Mouse (Mus musculus) G1E-ER4 (cell line): ENCODE measurements around the gene Sim2. TPM values are rescaled to one million over a fixed set of nuclear protein-coding genes. Genes with fewer than 3 reads are reported as not detected.

Experiments
- GATA1 ChIP-seq: IDR thresholded peaks from one replicate; pipeline ENCODE4 v1.8.0; 2012; ENCODE audit warnings: low read length, inconsistent platforms
- polyA plus RNA-seq: library from polyadenylated mRNA; stranded (reverse); fragments of >175 nt; gene quantifications from 2 replicates; pipeline ENCODE4 v1.2.3, GENCODE M21; 2012

The Sim2 gene
- polyA plus RNA-seq, 1 experiment: not detected

DNA sequence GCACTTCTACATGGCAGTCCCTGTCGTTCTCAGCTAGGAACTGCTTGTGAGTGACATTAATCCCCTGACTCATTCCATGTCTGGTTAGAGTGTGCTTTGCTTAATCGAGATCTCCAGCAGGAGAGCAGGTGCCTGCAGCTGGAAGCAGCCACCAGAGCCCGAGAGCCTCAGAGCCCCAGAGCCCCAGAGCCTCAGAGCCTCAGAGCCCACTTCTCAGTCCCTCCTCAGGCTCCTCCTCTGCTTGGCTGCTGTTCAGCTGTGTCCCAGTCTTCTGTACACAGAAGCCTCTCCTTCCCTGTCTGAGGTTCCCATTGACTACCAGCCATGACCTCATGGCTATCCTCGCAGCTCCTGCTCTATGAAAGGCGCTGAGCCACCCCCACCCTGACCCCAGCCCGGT, 32.6 kb downstream of the Sim2 start:
- no peak for TF ChIP-seq GATA1

DNA sequence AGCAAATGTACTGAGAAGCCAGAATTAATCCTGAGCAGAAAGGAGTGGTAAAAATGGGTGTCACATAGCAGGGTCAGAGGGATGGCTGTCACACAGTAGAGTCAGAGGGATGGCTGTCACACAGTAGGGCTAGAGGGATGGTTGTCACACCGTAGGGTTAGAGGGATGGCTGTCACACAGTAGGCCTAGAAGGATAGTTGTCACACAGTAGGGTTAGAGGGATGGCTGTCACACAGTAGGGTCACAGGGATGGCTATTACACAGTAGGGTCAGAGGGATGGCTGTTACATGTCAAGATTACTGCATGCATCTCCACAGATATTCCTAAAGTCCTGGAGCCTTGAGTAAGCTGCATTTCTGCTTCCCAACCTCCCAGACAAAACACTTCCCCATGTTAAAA, 33.7 kb downstream of the Sim2 start:
- no peak for TF ChIP-seq GATA1

DNA sequence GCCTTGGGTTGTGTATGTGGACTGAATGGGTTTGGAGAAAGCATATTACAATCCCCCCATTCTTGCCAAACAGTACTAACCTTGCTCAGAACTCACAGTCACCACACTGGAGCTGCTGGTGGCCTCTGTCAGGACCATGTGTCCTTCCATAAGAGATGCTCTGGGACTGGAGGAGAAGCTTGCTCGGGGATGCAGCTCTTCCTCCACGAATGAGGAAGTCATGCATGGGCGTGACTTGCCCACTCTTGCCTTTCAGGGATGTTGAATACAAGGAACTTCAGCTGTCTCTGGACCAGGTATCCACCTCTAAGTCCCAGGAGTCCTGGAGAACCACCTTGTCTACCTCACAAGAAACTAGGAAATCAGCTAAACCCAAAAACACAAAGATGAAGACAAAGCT, 37.6 kb downstream of the Sim2 start:
- no peak for TF ChIP-seq GATA1

DNA sequence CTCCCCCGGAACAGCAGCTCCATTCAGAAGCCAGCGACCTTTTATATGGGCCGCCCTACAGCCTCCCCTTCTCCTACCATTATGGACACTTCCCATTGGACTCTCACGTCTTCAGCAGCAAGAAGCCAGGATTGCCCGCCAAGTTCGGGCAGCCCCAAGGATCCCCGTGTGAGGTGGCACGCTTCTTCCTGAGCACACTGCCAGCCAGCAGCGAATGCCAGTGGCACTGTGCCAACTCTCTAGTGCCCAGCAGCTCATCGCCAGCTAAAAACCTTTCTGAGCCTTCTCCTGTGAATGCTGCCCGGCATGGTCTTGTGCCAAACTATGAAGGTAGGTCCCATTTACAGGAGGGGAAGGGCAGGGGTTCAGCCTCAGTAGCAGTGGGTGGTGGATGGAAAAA, 38.5 kb downstream of the Sim2 start:
- no peak for TF ChIP-seq GATA1

DNA sequence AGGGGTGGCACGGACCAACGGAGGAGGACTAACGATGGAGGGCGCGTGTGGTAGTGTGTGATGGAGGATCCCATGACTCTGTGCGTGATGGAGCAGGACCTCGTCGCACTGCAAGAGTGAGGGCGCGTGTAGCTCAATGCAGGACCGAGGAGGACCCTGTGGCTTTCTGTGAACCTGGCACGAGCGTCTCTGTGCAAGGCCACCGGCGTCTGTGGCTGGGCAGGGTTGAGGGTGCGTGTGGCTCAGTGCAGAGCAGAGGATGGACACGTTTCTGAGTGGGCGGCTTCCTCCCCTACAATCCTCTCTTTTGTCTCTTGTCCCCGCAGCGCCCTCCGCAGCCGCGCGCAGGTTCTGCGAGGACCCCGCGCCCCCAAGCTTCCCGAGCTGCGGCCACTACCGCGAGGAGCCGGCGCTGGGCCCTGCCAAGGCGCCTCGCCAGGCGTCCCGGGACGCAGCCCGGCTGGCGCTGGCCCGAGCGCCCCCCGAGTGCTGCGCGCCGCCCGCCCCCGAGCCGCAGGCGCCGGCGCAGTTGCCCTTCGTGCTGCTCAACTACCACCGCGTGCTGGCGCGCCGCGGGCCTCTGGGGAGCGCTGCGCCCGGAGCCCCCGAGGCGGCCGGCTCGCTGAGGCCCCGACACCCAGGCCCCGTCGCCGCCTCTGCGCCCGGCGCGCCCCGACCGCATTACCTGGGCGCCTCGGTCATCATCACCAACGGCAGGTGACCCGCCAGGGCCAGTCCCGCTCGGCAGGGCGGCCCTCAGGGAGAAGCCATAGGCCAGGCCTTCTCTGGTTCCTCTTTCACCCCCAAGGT, 40.6 kb downstream of the Sim2 start:
- no peak for TF ChIP-seq GATA1

DNA sequence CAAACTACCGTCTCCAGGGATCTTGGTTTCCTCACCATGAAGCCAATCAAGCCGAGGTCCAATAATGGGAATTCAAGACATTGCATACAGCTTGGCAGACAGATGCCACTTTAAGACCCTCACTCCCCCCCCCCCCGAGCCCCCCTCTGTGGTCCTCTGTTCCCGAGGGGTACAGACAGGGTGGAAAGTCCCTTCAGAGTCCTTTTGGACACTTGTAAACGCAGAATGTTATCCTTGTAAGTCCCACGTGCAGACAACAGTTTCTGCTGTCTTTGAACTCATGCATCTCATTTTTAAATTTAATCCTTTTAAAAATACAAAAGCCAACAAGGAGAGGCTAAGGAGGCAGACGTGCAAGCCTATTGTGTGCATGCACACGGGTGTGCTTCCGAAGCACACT, 41.5 kb downstream of the Sim2 start:
- TF ChIP-seq GATA1: no peak

DNA sequence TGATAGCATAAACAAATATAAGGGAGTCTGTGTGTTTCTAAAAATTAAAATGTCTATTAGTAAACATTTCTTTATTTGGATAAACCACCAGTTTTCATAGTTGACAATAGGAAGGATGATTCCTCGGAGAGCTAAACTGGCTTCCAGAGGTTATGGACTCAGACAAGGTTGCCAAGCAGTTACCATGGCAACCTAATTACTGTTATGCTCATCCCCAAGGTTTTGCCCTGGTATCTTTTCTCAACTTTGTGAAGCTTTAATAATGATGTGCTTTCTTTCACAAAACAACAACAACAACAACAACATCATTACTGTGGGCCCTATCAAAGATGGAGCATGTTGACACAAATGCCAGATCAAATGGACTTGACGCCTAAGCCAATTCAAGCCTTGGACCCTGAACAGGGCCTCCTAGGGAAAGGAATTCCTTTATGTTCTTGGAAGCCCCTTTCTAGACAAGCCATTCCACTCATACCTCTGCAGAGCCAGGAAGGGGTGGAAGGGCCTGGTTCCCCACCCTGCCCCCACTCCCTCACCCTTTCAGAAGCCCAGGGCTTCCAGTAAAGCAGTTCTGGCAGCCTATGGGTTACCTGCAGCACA, 43.6 kb downstream of the Sim2 start:
- TF ChIP-seq GATA1: no peak

DNA sequence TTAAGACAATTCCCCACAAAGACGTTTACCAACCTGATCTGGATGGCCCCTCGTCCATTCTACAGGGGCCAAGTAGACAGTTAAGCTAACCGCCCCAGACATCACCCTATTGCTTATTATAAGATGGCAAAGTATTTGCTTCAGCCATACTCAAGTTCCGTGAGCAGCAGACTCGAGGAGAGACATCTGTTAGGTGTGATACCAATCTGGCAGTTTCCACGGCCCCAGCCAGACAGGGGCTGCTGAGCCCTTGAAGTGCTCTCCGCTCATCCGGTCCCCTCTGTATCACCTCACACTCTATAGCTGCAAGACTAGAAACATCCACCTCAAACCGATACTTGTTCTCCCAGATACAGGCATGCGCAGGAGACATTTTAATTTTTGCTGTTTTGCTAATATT, 49.5 kb downstream of the Sim2 start:
- TF ChIP-seq GATA1: no peak

DNA sequence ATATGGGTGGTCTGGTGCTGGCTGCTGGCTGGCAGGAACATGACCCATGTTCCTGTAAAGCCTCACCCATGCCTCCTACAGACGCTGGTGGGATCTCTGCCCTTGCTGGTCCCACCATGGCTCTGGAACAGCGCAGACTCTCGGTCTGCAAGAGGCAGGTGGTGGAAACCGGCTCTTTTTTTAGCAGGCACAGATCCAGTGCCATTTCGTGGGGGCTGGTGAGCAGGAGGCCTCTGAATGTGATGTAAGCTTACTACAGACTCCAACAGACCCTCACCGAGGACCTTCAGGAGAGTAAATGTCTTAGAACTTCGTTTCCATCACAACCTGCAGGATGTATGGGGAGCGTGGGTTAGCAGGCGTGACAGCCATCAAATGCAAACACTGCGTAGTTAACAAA, 56.0 kb downstream of the Sim2 start:
- TF ChIP-seq GATA1: no peak

DNA sequence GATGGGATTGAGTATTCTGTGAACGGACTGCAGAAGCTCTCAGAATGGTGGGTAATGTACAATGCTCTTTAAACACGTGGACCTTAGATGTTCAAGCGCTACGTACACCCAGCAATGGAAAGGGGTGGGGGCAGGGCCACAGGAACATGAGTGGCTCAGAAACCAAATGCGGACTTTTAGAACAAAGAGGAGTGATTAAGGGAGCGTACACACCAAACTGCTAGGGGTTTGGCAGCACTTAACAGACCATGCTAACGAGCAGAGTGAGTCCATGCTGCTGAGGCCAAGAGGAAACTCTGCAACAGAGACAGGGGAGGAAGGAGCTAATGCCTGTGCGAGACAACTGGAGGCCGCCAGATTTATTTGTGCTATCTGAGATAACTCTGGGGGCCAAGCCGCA, 58.6 kb downstream of the Sim2 start:
- TF ChIP-seq GATA1: no peak

DNA sequence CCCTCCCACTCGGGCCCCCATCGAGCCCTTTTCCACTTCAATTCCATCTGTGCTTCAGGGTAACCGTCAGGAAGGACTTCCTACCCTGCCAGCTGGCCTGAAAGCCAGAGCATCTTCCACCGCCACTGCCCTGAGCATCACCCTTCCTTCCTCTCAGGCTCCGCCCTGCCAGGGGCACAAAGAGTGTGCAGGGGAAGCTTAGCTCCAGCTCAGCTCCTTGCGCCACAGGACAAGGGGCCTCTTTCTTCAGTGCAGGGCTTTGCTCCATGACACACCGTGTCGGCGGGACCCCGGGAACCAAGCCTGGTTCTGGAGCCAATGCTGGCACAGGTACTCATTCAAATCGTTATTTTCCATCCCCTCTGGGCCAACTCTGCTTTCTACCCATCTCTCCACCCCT, 63.4 kb downstream of the Sim2 start:
- no peak for TF ChIP-seq GATA1

DNA sequence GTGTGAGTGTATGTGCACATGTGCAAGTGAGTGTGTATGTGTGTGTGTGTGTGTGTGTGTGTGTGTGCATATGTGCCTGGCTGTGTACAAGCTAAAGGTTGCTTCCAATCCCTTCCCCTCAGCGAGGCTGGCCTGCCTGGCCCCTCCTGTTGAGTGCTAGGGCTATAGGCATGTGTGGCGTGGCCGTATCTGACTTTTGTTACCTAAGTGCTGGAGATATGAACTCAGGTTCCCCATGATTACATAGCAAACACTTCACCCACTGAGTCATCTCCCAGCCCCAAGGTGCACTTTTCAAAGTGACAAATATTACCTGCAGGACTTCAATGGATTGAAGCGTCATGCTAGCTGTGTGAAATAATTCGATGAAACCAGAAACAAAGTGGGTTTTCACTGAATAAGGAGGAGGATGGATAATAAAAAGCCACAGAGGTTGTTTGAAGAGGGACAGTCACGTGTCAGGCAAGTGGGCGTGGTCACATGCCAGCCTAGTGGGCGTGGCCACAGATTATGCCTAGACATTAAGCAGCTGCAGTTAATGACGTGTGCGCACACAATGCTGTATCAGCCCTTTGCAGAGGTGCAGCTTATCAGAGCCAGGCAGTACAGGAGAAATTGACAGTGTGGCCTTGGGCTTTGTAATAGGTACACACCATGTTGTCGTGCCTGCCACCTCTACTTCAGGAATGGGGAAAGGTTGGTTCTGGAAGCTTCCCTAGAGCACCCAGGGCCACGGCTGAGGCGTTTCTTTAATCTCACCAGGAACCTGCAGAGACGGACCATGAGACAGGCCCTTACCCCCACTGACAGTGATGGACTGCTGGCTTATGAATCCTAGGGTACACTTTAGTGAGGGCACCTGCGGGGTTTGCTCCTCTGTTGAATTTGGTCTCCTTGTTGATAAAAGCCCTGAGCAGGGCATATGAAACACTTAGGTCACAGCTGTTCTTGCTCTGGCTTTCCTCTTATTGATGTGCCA, 65.7 kb downstream of the Sim2 start:
- TF ChIP-seq GATA1: no peak

DNA sequence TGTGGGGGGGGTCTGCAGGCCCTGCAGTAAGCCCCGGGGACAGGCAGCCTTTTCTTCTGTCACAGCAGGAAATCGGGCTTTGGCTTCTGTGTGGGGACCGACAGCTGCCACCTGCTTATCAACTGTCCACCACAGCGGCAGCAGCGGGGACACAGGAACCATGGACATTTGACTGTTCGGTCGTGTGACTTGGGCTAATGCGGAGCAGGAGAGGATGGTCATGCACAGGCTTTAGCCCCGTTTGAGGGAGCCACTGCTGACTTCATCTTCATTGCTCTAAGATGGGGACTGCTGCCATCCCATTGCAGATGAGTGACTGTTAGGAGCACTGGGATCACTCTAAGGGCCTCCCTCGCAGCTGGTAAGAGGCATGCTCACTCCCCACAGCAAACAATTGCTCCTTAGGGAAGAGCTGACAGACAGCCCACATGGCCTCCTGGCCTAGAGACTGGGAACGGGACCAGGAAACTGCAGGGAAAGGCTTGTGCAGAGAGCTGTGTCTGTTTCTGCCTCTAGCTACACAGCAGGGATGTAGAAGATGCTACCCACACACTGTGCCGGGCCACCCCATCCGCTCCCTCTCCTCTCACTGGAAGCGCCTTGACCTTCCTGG, 70.4 kb downstream of the Sim2 start:
- TF ChIP-seq GATA1: no peak

DNA sequence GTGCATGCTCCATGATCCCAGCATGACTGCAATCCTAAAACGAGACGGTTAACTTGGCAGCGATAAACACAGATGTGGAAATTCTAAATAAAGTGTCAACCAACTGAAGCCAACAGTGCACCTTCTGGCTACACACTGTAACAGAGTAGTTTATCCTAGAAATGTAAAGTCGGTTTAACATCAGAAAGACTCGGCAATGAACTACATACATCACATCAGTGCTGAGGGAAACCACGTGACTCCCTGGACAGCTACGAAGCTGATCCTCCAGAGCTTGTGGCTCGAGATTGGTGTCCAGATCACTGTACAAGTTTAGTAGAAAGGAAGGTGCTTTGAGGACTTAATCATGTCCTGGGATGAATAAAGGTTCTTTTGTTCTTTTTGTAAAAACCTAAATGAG, 73.1 kb downstream of the Sim2 start:
- TF ChIP-seq GATA1: no peak

DNA sequence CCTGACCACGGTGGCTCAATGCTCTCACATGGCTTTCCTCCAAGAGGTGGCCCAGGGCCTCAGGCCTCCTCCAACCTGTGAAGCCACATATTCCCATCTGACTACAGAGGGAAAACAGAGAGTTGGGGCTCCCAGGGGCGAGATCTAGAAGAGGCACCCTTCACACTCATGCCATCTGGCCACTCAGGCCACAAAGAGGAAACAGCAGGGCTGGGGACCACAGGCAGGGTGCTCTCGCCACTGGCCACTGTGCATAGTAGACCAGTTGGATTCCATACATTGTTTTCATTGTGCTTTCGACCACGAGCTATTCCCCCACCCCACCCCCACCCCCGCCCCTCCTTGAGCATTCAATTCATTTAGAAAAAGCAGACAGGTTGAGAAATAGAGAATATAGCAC, 77.3 kb downstream of the Sim2 start:
- no peak for TF ChIP-seq GATA1

DNA sequence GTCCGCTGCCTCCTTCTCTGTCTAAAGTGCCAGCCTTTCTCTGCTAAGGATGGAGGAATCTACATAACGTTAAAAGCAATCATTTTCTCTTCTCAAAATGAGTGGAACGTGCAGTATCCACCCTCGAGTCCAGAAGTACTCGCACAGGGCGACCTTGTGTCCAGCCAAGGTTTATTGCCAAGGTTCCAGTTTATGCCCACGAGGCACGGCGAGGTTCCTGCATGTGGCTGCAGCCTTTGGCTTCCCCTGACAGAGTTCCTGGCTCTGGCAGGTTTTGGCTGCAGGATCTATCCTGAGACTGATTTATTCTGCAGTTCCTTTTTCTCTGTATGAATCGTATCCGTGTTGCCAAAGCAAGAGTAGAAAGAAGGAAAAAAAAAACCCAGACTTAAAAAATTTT, 78.3 kb downstream of the Sim2 start:
- no peak for TF ChIP-seq GATA1
